Mouse (Mus musculus): ENCODE results near the gene Methig1. TPM values are rescaled to one million over a fixed set of nuclear protein-coding genes. Genes with fewer than 3 reads are reported as not detected.
A peak's percentile ranks its signal among the peaks of the same experiment; 100 is the strongest.

Methig1 gene
- polyA plus RNA-seq, 1 experiment, result not detected

DNA sequence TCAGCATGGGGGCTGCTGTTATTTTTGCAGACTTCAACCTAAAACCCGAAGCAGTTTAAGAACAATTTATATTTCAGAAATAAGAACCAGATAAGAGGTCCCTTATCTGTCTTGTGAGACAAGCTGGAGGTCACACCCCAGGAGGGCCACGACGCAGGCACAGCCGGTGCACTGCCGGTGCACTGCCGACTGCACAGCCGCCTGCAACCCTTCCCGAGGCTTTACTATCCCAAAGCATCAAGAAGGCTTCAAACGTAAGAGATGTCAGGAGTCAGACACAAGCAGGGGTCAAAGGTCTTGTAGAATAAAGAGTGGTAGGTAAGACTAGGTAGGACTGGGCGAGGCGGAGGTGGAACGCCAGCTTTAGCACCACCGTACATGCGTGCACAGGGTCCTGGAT is 49.4 kb downstream of the Methig1 start:
- Histone ChIP-seq H3K4me3 (ENCODE audit: low read depth, low read length) (no peak overlapping the region), H3K27me3 (ENCODE audit: control insufficient read depth, insufficient read depth, low read length) (no peaks in the 10 kb centered on the region), H3K27ac (ENCODE audit: insufficient read depth, low read depth, low read length) (no peak overlapping the region), H3K36me3 (ENCODE audit: control insufficient read depth, insufficient read depth, low read length) (peaks cover 82% of the 10 kb centered on the region), H3K4me1 (ENCODE audit: control insufficient read depth, insufficient read depth, insufficient read length, low read length) (peaks cover 20% of the 10 kb centered on the region)
- no peak for TF ChIP-seq POLR2A (IDR thresholded peaks at IDR 0.05; ENCODE audit: low read depth, low read length)
- 78% methylated on average over 14 of the region's 14 CpGs for WGBS

DNA sequence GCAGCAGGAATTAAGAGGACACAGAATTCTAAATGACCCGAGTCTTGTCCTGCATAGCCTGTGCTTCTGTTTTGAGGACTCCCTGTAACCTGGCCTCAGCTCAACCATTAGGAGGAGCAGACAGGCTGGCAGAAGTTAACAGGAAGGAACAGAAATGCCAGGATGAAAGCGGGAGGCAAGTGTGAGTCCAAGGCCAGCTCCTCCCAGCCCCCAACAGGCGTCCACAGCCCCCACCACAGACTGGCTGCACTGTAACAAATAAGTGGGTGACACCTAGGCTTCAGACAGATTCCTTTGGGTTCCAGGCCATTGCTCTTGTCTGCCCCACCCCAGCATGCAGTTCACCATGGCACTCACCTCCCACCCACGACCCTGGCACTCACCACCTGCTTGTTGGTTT is 49.8 kb downstream of the Methig1 start:
- 81% methylated on average over 4 of the region's 4 CpGs for WGBS

DNA sequence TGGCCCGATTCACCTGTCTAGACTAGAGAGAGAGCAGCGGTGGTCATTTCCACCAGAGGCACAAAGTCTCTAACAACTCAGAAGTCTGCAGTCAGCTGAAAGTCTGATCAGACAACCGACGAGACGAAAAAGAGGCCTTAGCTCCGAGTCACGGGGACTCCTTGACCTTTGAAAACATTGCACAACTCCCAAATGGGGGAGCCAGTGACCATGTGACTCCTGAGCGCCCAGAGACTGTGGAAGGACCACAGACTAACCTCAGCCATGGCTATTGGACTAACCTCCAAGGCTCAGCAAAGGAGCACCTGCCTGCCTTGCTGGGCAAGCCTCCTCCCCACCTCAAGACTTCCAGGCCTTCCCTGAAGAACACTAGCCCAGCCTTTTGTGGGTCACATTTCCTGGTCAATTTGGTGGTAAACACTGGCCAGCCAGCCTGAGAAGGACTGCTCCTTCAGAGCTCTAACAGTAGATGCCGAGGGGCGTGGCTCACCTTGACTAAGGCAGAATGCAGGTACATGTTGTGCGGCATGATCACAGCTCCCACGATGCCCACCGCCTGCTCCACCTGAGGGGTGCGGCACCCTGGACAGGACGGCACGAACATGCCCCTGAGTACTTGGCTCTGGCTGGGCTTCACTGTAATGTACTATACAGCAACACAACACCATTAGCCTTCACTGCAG is 50.5 kb downstream of the Methig1 start:
- no peak for TF ChIP-seq CTCF (IDR thresholded peaks at IDR 0.05; ENCODE audit: extremely low read depth, insufficient read length, insufficient replicate concordance, low read depth, low read length)
- no peak for TF ChIP-seq POLR2A (IDR thresholded peaks at IDR 0.05; ENCODE audit: low read depth, low read length)
- H3K27ac ChIP-seq (ENCODE audit: insufficient read depth, low read depth, low read length), result no peak overlapping the region
- H3K4me3 ChIP-seq (ENCODE audit: low read depth, low read length), result no peak overlapping the region

More for the DNA sequence above, 49.8 kb downstream of the Methig1 start:
- H3K27ac ChIP-seq (ENCODE audit: insufficient read depth, low read depth, low read length), result no peak overlapping the region
- no peak overlapping the region for H3K4me3 ChIP-seq (ENCODE audit: low read depth, low read length)
- H3K27me3 ChIP-seq (ENCODE audit: control insufficient read depth, insufficient read depth, low read length), result no peaks in the 10 kb centered on the region
- H3K4me1 ChIP-seq (ENCODE audit: control insufficient read depth, insufficient read depth, insufficient read length, low read length), result peaks cover 20% of the 10 kb centered on the region
- TF ChIP-seq CTCF (IDR thresholded peaks at IDR 0.05; ENCODE audit: extremely low read depth, insufficient read length, insufficient replicate concordance, low read depth, low read length) (no peak), POLR2A (IDR thresholded peaks at IDR 0.05; ENCODE audit: low read depth, low read length) (no peak)
- H3K36me3 ChIP-seq (ENCODE audit: control insufficient read depth, insufficient read depth, low read length), result peaks cover 81% of the 10 kb centered on the region

DNA sequence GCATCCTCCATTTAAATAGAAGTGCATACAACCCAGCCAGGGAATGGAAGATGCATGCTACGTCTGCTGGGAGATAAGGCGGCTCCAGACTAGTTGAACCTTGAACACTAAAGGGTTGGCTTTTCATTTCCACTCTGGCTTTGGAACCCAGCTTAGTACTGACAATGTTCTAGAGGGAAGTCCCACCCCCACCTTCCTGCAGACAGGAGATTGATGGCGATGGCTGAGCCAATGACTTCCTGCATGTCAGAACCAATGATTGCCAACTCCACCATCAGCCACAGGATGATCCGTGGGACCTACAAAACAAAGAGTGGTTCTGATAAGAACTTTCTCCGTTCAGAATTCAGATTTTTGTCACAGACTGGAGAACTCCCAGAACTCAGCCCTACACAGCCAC is 53.1 kb downstream of the Methig1 start:
- H3K4me1 ChIP-seq (ENCODE audit: control insufficient read depth, insufficient read depth, insufficient read length, low read length), result peaks cover 19% of the 10 kb centered on the region
- no peak overlapping the region for H3K27ac ChIP-seq (ENCODE audit: insufficient read depth, low read depth, low read length)
- H3K4me3 ChIP-seq (ENCODE audit: low read depth, low read length), result no peak overlapping the region
- no peak for TF ChIP-seq CTCF (IDR thresholded peaks at IDR 0.05; ENCODE audit: extremely low read depth, insufficient read length, insufficient replicate concordance, low read depth, low read length)
- whole genome bisulfite sequencing, result 33% methylated on average over 5 of the region's 5 CpGs
- no peaks in the 10 kb centered on the region for H3K27me3 ChIP-seq (ENCODE audit: control insufficient read depth, insufficient read depth, low read length)
- H3K36me3 ChIP-seq (ENCODE audit: control insufficient read depth, insufficient read depth, low read length), result peaks cover 71% of the 10 kb centered on the region

More for the DNA sequence above, 50.5 kb downstream of the Methig1 start:
- Histone ChIP-seq H3K27me3 (ENCODE audit: control insufficient read depth, insufficient read depth, low read length) (no peaks in the 10 kb centered on the region), H3K36me3 (ENCODE audit: control insufficient read depth, insufficient read depth, low read length) (peaks cover 81% of the 10 kb centered on the region), H3K4me1 (ENCODE audit: control insufficient read depth, insufficient read depth, insufficient read length, low read length) (peaks cover 20% of the 10 kb centered on the region)
- WGBS, result 74% methylated on average over 16 of the region's 16 CpGs

DNA sequence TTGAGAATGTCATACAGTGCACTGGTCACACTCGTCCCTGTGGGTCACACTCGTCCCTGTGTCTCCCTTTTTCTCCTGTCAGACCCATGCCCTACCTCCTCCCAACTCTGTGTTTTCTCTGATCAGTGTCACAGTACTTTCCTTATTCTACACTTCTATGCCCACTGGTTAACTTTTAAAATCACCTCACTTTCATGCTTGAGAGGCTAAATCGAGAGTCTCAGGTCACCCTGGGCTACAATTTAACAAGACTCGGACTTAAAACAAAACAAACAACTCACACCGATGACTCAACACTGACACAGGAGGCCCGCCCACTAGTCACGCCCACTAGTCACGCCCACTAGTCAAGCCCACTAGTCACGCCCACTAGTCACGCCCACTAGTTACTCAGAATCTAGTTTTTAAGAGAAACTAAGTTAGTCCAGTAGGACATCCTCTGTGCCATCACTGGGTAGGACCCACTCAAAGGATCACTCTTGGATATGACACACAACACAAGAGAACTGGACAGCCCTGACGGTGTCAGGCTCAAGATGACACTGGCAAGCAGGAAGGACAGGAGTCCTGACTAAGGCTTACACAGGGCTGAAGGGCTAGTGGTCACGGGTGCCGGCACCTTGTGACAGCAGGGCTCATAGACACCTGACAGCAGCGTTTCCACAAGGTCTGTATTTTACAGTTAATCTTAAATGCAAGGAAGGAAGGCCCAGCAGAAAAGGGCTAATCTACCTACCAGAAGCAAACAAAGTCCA is 58.1 kb downstream of the Methig1 start:
- 36% methylated on average over 14 of the region's 14 CpGs for WGBS
- H3K4me1 ChIP-seq (ENCODE audit: control insufficient read depth, insufficient read depth, insufficient read length, low read length), result peaks cover 23% of the 10 kb centered on the region
- peak overlapping the region; percentile 48 for H3K27ac ChIP-seq (ENCODE audit: insufficient read depth, low read depth, low read length)
- H3K36me3 ChIP-seq (ENCODE audit: control insufficient read depth, insufficient read depth, low read length), result peaks cover 28% of the 10 kb centered on the region
- TF ChIP-seq POLR2A (IDR thresholded peaks at IDR 0.05; ENCODE audit: low read depth, low read length) (no peak), CTCF (IDR thresholded peaks at IDR 0.05; ENCODE audit: extremely low read depth, insufficient read length, insufficient replicate concordance, low read depth, low read length) (no peak)
- no peaks in the 10 kb centered on the region for H3K27me3 ChIP-seq (ENCODE audit: control insufficient read depth, insufficient read depth, low read length)
- H3K4me3 ChIP-seq (ENCODE audit: low read depth, low read length), result no peak overlapping the region

DNA sequence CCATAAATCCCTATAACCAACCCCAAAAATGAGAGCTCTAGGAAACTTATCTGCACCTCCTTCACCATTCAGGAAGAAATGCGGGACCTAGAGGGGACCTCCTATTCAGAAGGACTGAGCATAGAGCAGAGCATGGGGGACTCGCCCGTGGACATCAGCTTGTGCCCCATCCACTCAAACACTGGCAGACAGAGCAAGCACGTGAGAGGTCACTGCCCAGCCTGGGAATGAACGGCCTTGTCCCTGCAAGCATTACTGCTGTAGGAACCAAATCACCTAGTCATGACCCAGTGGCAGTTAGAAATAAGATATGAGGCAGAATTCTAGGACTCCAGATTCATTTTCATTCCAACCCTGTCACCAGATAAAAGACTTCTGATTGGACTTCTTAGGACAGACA is 58.8 kb downstream of the Methig1 start:
- no peak for TF ChIP-seq CTCF (IDR thresholded peaks at IDR 0.05; ENCODE audit: extremely low read depth, insufficient read length, insufficient replicate concordance, low read depth, low read length)
- TF ChIP-seq POLR2A (IDR thresholded peaks at IDR 0.05; ENCODE audit: low read depth, low read length), result no peak
- Histone ChIP-seq H3K36me3 (ENCODE audit: control insufficient read depth, insufficient read depth, low read length) (peaks cover 28% of the 10 kb centered on the region), H3K4me3 (ENCODE audit: low read depth, low read length) (no peak overlapping the region), H3K27ac (ENCODE audit: insufficient read depth, low read depth, low read length) (no peak overlapping the region), H3K4me1 (ENCODE audit: control insufficient read depth, insufficient read depth, insufficient read length, low read length) (peaks cover 23% of the 10 kb centered on the region), H3K27me3 (ENCODE audit: control insufficient read depth, insufficient read depth, low read length) (no peaks in the 10 kb centered on the region)
- 85% methylated on average over 5 of the region's 5 CpGs for WGBS

DNA sequence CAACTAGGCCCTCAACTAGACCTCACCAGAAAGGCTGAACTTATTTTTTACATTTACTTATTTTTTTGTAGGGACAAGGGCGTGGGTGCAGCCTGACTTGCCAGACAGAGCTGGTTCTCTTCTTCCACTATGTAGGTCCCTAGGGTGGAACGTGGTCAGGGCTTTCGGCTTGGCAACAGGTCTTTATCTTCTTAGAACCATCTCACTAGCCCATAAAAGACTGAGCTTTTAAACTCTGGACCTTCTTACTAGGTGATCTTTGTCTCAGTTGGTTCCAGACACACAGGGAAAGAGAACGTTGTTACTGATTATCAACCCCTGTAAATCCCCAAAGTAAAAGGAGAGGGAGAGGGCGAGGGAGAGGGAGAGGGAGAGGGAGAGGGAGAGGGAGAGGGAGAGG is 60.4 kb downstream of the Methig1 start:
- peaks cover 23% of the 10 kb centered on the region for H3K4me1 ChIP-seq (ENCODE audit: control insufficient read depth, insufficient read depth, insufficient read length, low read length)
- H3K27me3 ChIP-seq (ENCODE audit: control insufficient read depth, insufficient read depth, low read length), result no peaks in the 10 kb centered on the region
- H3K27ac ChIP-seq (ENCODE audit: insufficient read depth, low read depth, low read length), result peak overlapping the region; percentile 84
- 41% methylated on average over 4 of the region's 5 CpGs for WGBS
- no peak overlapping the region for H3K4me3 ChIP-seq (ENCODE audit: low read depth, low read length)
- TF ChIP-seq CTCF (IDR thresholded peaks at IDR 0.05; ENCODE audit: extremely low read depth, insufficient read length, insufficient replicate concordance, low read depth, low read length), result no peak
- peaks cover 21% of the 10 kb centered on the region for H3K36me3 ChIP-seq (ENCODE audit: control insufficient read depth, insufficient read depth, low read length)
